Mouse (Mus musculus): ENCODE measurements around the gene Arglu1.

- TF ChIP-seq CTCF (IDR thresholded peaks at IDR 0.05; ENCODE audit: borderline replicate concordance, insufficient read depth, low read length) (no peak), POLR2A (IDR thresholded peaks at IDR 0.05; ENCODE audit: low read depth, low read length) (no peak)
These were observed 30.6 kb downstream of the Arglu1 start for GRCm38 (mm10) chr8:8659503-8660306.

Measured in embryonic fibroblast, embryonic 13.5 days (primary cell).